Mouse (Mus musculus): ENCODE results near the gene Atl2. TPM values are rescaled to one million over a fixed set of nuclear protein-coding genes. Genes with fewer than 3 reads are reported as not detected.

Gene Atl2
- polyA plus RNA-seq, 1 experiment = 61.0 TPM

- Histone ChIP-seq H3K4me3 (ENCODE audit: control insufficient read depth, insufficient read depth, low read length) (no peak overlapping the region), H3K27ac (ENCODE audit: control insufficient read depth, insufficient read depth, low read length) (no peak overlapping the region), H3K36me3 (ENCODE audit: control insufficient read depth, insufficient read depth, low read length) (no peaks in the 10 kb centered on the region), H3K27me3 (ENCODE audit: control insufficient read depth, insufficient read depth, low read length) (no peaks in the 10 kb centered on the region), H3K4me1 (replicated peaks; ENCODE audit: control insufficient read depth, insufficient read depth, low read length) (peaks cover 10% of the 10 kb centered on the region)
- no peak for TF ChIP-seq POLR2A (IDR thresholded peaks at IDR 0.05; ENCODE audit: control insufficient read depth, extremely low read depth, insufficient read depth, low read length, poor library complexity)
- no peak for TF ChIP-seq CTCF (IDR thresholded peaks at IDR 0.05; ENCODE audit: borderline replicate concordance, control insufficient read depth, extremely low read depth, insufficient read depth, low read length, poor library complexity)
- 94% methylated on average over 7 of the region's 7 CpGs for WGBS
- no peak for DNase-seq
These were observed 77.9 kb downstream of the Atl2 start for GRCm38 (mm10) chr17:79817995-79818394.

GRCm38 (mm10) chr17:79817551-79817950 lies 78.4 kb downstream of the Atl2 start:
- H3K27ac ChIP-seq (ENCODE audit: control insufficient read depth, insufficient read depth, low read length) = no peak overlapping the region
- WGBS = 97% methylated on average over 9 of the region's 9 CpGs
- TF ChIP-seq CTCF (IDR thresholded peaks at IDR 0.05; ENCODE audit: borderline replicate concordance, control insufficient read depth, extremely low read depth, insufficient read depth, low read length, poor library complexity) = no peak
- H3K4me3 ChIP-seq (ENCODE audit: control insufficient read depth, insufficient read depth, low read length) = no peak overlapping the region
- H3K4me1 ChIP-seq (replicated peaks; ENCODE audit: control insufficient read depth, insufficient read depth, low read length) = peaks cover 10% of the 10 kb centered on the region
- no peak for DNase-seq
- H3K27me3 ChIP-seq (ENCODE audit: control insufficient read depth, insufficient read depth, low read length) = no peaks in the 10 kb centered on the region
- no peaks in the 10 kb centered on the region for H3K36me3 ChIP-seq (ENCODE audit: control insufficient read depth, insufficient read depth, low read length)

- no peaks in the 10 kb centered on the region for H3K27me3 ChIP-seq (ENCODE audit: control insufficient read depth, insufficient read depth, low read length)
- H3K36me3 ChIP-seq (ENCODE audit: control insufficient read depth, insufficient read depth, low read length) = no peaks in the 10 kb centered on the region
- 12% methylated on average over 6 of the region's 6 CpGs for WGBS
- peak; percentile 22 for DNase-seq
- no peak overlapping the region for H3K4me3 ChIP-seq (ENCODE audit: control insufficient read depth, insufficient read depth, low read length)
- peaks cover 10% of the 10 kb centered on the region for H3K4me1 ChIP-seq (replicated peaks; ENCODE audit: control insufficient read depth, insufficient read depth, low read length)
- no peak overlapping the region for H3K27ac ChIP-seq (ENCODE audit: control insufficient read depth, insufficient read depth, low read length)
- TF ChIP-seq POLR2A (IDR thresholded peaks at IDR 0.05; ENCODE audit: control insufficient read depth, extremely low read depth, insufficient read depth, low read length, poor library complexity) (no peak), CTCF (IDR thresholded peaks at IDR 0.05; ENCODE audit: borderline replicate concordance, control insufficient read depth, extremely low read depth, insufficient read depth, low read length, poor library complexity) (no peak)
These were observed 79.0 kb downstream of the Atl2 start for GRCm38 (mm10) chr17:79816896-79817295.

GRCm38 (mm10) chr17:79810421-79810820 lies 85.5 kb downstream of the Atl2 start:
- H3K27me3 ChIP-seq (ENCODE audit: control insufficient read depth, insufficient read depth, low read length) = no peaks in the 10 kb centered on the region
- no peak for DNase-seq
- 95% methylated on average over 9 of the region's 9 CpGs for WGBS

GRCm38 (mm10) chr17:79809491-79810316 lies 86.2 kb downstream of the Atl2 start:
- no peak overlapping the region for H3K4me3 ChIP-seq (ENCODE audit: control insufficient read depth, insufficient read depth, low read length)
- no peaks in the 10 kb centered on the region for H3K4me1 ChIP-seq (replicated peaks; ENCODE audit: control insufficient read depth, insufficient read depth, low read length)
- no peak for DNase-seq
- H3K27ac ChIP-seq (ENCODE audit: control insufficient read depth, insufficient read depth, low read length) = no peak overlapping the region
- H3K36me3 ChIP-seq (ENCODE audit: control insufficient read depth, insufficient read depth, low read length) = no peaks in the 10 kb centered on the region
- WGBS = 94% methylated on average over 23 of the region's 23 CpGs
- H3K27me3 ChIP-seq (ENCODE audit: control insufficient read depth, insufficient read depth, low read length) = no peaks in the 10 kb centered on the region
- TF ChIP-seq CTCF (IDR thresholded peaks at IDR 0.05; ENCODE audit: borderline replicate concordance, control insufficient read depth, extremely low read depth, insufficient read depth, low read length, poor library complexity) = no peak
- no peak for TF ChIP-seq POLR2A (IDR thresholded peaks at IDR 0.05; ENCODE audit: control insufficient read depth, extremely low read depth, insufficient read depth, low read length, poor library complexity)

More at GRCm38 (mm10) chr17:79810421-79810820, 85.5 kb downstream of the Atl2 start:
- Histone ChIP-seq H3K4me1 (replicated peaks; ENCODE audit: control insufficient read depth, insufficient read depth, low read length) (no peaks in the 10 kb centered on the region), H3K27ac (ENCODE audit: control insufficient read depth, insufficient read depth, low read length) (no peak overlapping the region), H3K4me3 (ENCODE audit: control insufficient read depth, insufficient read depth, low read length) (no peak overlapping the region), H3K36me3 (ENCODE audit: control insufficient read depth, insufficient read depth, low read length) (no peaks in the 10 kb centered on the region)
- TF ChIP-seq CTCF (IDR thresholded peaks at IDR 0.05; ENCODE audit: borderline replicate concordance, control insufficient read depth, extremely low read depth, insufficient read depth, low read length, poor library complexity) (no peak), POLR2A (IDR thresholded peaks at IDR 0.05; ENCODE audit: control insufficient read depth, extremely low read depth, insufficient read depth, low read length, poor library complexity) (no peak)

GRCm38 (mm10) chr17:79807237-79807930 lies 88.5 kb downstream of the Atl2 start:
- Histone ChIP-seq H3K27me3 (ENCODE audit: control insufficient read depth, insufficient read depth, low read length) (no peaks in the 10 kb centered on the region), H3K36me3 (ENCODE audit: control insufficient read depth, insufficient read depth, low read length) (no peaks in the 10 kb centered on the region), H3K4me1 (replicated peaks; ENCODE audit: control insufficient read depth, insufficient read depth, low read length) (no peaks in the 10 kb centered on the region), H3K4me3 (ENCODE audit: control insufficient read depth, insufficient read depth, low read length) (no peak overlapping the region), H3K27ac (ENCODE audit: control insufficient read depth, insufficient read depth, low read length) (no peak overlapping the region)
- DNase-seq = no peak
- TF ChIP-seq POLR2A (IDR thresholded peaks at IDR 0.05; ENCODE audit: control insufficient read depth, extremely low read depth, insufficient read depth, low read length, poor library complexity) (no peak), CTCF (IDR thresholded peaks at IDR 0.05; ENCODE audit: borderline replicate concordance, control insufficient read depth, extremely low read depth, insufficient read depth, low read length, poor library complexity) (no peak)
- WGBS = 92% methylated on average over 8 of the region's 8 CpGs
